Mouse (Mus musculus) thymus, adult 2 months (tissue): Measurements from ENCODE around the gene Hoxa4.

Source experiments
- CTCF ChIP-seq: fragments of 200-500 bp; IDR thresholded peaks from 2 replicates; pipeline ENCODE4 v1.5.1; 2012; ENCODE audit warnings: mild to moderate bottlenecking, control low read depth, low read length, moderate library complexity, borderline replicate concordance; ENCODE audit not compliant: control insufficient read depth, poor library complexity, insufficient read depth; ENCODE audit errors: extremely low read depth
- POLR2A ChIP-seq: fragments of 200-500 bp; IDR thresholded peaks from 2 replicates; pipeline ENCODE4 v1.6.1; 2012; ENCODE audit warnings: mild to moderate bottlenecking, low read length, control low read depth, moderate library complexity; ENCODE audit not compliant: control insufficient read depth, poor library complexity, insufficient read depth; ENCODE audit errors: extremely low read depth

DNA sequence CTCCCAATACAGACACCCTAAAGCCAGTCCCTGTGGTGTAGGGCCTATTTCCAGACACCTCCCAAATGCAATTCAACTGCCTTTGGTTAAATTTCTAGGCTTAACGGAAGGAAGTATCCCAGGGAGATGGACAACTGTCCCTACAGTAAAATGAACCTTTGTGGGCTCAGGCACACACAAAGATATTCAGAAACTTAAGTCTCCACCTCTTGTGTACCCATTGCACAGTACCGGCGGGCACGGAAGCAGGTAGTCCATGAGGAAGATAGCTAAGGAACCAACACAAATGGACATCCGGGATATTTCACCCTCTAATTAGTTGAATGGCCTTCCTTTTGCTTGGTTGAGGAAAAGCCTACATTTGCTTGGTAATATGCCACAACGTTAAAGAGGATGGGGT lies 15.2 kb downstream of the Hoxa4 start:
- TF ChIP-seq POLR2A (no peak), CTCF (no peak)
